Mouse (Mus musculus): ENCODE data around the gene Rhoh. TPM values are rescaled to one million over a fixed set of nuclear protein-coding genes. Genes with fewer than 3 reads are reported as not detected.

The Rhoh gene
- polyA plus RNA-seq, 1 experiment from 2014 or later, result 1.8 TPM

DNA sequence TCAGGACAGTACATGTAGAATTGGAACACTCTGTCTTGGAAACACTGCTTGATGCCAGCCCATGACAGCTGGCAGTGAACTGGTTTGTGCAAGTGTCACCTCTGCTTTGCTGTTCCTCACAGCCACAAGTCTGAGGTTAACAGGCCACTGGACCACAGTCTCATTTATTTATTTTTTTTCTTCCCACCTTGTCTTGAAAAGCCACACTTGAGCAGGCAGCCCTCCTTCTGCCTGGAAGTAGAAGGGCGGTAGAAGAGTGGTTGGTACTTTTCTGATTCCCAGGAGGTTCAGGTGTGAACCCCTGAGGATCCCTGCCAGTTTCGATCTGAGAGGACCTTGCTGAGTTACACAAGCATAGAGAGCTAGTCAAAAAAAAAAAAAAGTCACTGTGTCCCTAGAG, 72.8 kb downstream of the Rhoh start:
- no peak overlapping the region for H3K27ac ChIP-seq (replicated peaks)
- H3K9me3 ChIP-seq (replicated peaks), result no peaks in the 10 kb centered on the region
- no peak overlapping the region for H3K9ac ChIP-seq
- no peak overlapping the region for H3K4me2 ChIP-seq (replicated peaks)
- H3K27me3 ChIP-seq, result no peaks in the 10 kb centered on the region
- WGBS, result 86% methylated on average over 2 of the region's 2 CpGs
- H3K4me1 ChIP-seq, result no peaks in the 10 kb centered on the region
- no peak overlapping the region for H3K4me3 ChIP-seq (replicated peaks)
- no peak for ATAC-seq (ENCODE audit: insufficient number of reproducible peaks, low FRiP score, low TSS enrichment, low read depth)
- no peaks in the 10 kb centered on the region for H3K36me3 ChIP-seq

DNA sequence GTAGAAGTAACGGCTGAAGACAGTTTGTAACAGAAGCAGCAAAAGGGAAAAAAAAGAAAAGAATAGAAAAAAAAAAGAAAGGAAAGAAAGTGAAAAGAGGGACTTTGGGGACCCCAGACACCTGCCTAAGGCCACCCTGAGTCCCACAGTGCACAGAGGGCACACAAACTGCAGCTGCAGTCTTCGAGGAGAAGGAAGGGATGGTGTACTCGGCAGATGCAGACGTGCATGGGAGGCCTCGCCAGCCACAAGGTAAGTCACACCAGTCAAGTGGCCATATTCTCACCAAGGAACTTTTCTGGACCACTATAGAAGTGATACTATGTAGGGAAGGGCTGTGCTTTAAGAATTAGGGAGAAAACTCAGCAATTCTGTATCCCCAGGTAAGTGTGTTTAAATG, 73.8 kb downstream of the Rhoh start, which contains the start of gene Chrna9:
TSS of gene Chrna9 (plus strand) at position 139 of the 400 bp plus-strand sequence.
- Histone ChIP-seq H3K36me3 (no peaks in the 10 kb centered on the region), H3K9ac (no peak within 1 kb of the TSS), H3K4me3 (replicated peaks) (no peak within 1 kb of the TSS), H3K27ac (replicated peaks) (no peak within 1 kb of the TSS), H3K27me3 (no peaks in the 10 kb centered on the region), H3K4me1 (no peaks in the 10 kb centered on the region), H3K9me3 (replicated peaks) (no peaks in the 10 kb centered on the region), H3K4me2 (replicated peaks) (no peak within 1 kb of the TSS)
- ATAC-seq (ENCODE audit: insufficient number of reproducible peaks, low FRiP score, low TSS enrichment, low read depth), result no peak
- WGBS, result 83% methylated on average over 5 of the region's 5 CpGs

DNA sequence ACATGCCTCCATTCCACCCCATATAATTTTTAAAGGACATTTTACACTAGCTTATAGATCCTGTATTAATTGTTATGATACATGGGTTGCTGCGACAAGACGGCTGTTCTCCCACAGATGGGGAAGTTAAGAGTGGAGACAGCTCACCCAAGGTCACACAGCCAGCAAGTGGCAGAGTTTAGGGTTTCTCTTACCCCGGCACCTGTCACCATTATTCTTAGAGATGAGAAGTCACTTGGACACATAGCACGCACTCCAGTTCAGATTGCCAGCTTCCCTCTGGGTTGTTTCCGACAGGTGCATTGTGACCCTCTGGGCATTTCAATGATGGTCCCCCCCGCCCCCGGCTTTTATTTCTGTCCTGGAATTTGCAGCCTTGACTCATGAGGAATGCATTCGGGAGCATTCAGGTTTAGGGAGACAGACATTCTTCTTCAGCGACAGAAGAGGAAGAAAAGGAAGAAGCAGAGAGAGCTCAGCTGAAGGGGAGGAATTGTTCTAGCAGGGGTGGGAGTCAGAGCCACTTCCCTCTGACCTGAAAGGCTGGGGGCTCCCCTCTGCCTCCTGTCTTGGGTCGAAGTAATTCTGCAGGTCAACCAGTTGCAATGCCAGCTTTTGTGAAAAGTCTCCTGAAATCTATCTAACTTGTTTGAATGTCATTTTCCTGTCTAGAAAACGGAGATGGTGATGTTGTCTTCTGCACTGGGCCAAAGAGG, 76.2 kb downstream of the Rhoh start:
- Histone ChIP-seq H3K9me3 (replicated peaks) (no peaks in the 10 kb centered on the region), H3K27ac (replicated peaks) (no peak overlapping the region; the same call in 1 of the 2 replicates), H3K4me3 (replicated peaks) (no peak overlapping the region), H3K27me3 (no peaks in the 10 kb centered on the region), H3K36me3 (no peaks in the 10 kb centered on the region), H3K9ac (no peak overlapping the region), H3K4me2 (replicated peaks) (no peak overlapping the region), H3K4me1 (no peaks in the 10 kb centered on the region)
- WGBS, result 67% methylated on average over 11 of the region's 11 CpGs
- peak; percentile 57; the same call in 1 of the 2 replicates for ATAC-seq (ENCODE audit: insufficient number of reproducible peaks, low FRiP score, low TSS enrichment, low read depth)

DNA sequence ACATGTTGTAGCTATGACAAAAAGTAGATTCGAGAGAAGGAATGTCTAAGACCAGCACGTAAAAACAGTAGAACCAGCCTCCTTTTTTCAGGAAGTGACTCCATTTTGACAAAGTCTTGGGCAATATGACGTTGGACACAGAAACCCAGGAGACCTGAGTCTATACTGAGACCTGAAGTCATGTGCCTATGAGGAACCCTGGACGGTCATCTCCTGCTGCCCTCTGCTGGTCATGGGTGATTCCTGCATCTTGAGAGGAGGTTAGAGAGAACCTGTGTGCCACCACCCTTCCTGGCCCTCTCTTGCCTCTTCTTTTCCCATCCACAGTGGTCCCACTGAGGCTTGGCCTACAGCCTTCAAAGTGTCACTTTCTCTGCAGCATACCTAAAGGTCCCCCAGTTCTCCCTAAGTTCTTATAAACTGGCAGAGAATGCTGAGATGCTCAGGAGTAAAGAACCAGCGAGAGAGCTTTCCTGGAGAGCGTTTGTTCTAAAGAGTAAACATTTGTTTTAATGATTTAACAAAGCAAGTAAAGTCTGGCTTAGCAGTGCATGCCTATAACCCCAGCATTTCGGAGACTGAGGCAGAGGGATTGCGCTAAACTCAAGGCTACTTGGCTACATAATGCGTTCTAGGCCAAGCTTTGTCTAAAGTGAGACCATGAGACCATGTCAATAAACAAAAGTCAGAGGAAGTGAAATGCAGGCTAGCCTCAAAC, 77.1 kb downstream of the Rhoh start:
- 58% methylated on average over 9 of the region's 9 CpGs for WGBS
- ATAC-seq (ENCODE audit: insufficient number of reproducible peaks, low FRiP score, low TSS enrichment, low read depth), result no peak
- H3K27ac ChIP-seq (replicated peaks), result no peak overlapping the region
- no peaks in the 10 kb centered on the region for H3K36me3 ChIP-seq
- H3K27me3 ChIP-seq, result no peaks in the 10 kb centered on the region
- H3K9me3 ChIP-seq (replicated peaks), result no peaks in the 10 kb centered on the region
- H3K4me1 ChIP-seq, result no peaks in the 10 kb centered on the region
- no peak overlapping the region for H3K9ac ChIP-seq
- H3K4me2 ChIP-seq (replicated peaks), result no peak overlapping the region
- no peak overlapping the region for H3K4me3 ChIP-seq (replicated peaks)

DNA sequence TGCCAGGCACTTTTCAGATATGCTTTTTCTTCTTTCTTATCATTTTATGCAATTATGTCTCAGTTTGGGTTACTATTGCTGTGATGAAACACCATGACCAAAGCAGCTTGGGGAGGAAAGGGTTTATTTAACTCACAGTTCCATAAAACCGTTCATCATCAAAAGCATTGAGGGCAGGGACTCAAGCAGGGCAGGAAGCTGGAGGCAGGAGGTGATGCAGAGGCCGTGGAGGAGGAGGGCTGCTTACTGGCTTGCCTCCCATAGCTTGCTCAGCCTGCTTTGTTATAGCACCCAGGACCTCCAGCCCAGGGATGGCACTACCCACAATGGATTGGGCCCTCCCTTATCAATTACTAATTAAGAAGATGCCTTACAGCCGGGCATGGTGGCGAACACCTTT, 80.1 kb downstream of the Rhoh start:
- no peak overlapping the region for H3K4me3 ChIP-seq (replicated peaks)
- H3K9me3 ChIP-seq (replicated peaks), result no peaks in the 10 kb centered on the region
- H3K9ac ChIP-seq, result no peak overlapping the region
- 67% methylated on average over 4 of the region's 4 CpGs for WGBS
- ATAC-seq (ENCODE audit: insufficient number of reproducible peaks, low FRiP score, low TSS enrichment, low read depth), result no peak
- no peaks in the 10 kb centered on the region for H3K27me3 ChIP-seq
- no peaks in the 10 kb centered on the region for H3K4me1 ChIP-seq
- H3K4me2 ChIP-seq (replicated peaks), result no peak overlapping the region
- H3K27ac ChIP-seq (replicated peaks), result no peak overlapping the region
- H3K36me3 ChIP-seq, result no peaks in the 10 kb centered on the region

Other genes starting within 250 kb of the Rhoh start
- 57.4 and 61.2 TPM in 2 replicates for gene Pds5a, start 162.9 kb upstream of the Rhoh start, polyA plus RNA-seq (2015; fragmentation: Nextera tagmentation; extraction: Ambion mirVana)
- 22.0 and 23.5 TPM in 2 replicates for gene N4bp2, start 97.7 kb upstream of the Rhoh start, polyA plus RNA-seq (2015; fragmentation: Nextera tagmentation; extraction: Ambion mirVana)
- gene Chrna9, start 73.7 kb downstream of the Rhoh start, polyA plus RNA-seq (2015; fragmentation: Nextera tagmentation; extraction: Ambion mirVana), result 0.80 TPM in 1 of 2 replicates, not detected in the other
- gene 9130230L23Rik, start 143.1 kb downstream of the Rhoh start, polyA plus RNA-seq (2015; fragmentation: Nextera tagmentation; extraction: Ambion mirVana), result 0.87 and 1.9 TPM in 2 replicates

Data from embryonic facial prominence, embryonic 15.5 days (tissue).